Mouse (Mus musculus) WW6 (cell line): Measurements from ENCODE around the gene Bcl2l11.

Experiments used
- DNase-seq: peaks from one replicate; pipeline ENCODE4 v3.0.0-alpha.2; 2013; ENCODE audit warnings: low read depth, low spot score

The Bcl2l11 gene

GRCm38 (mm10) chr2:128111537-128111936, 14.3 kb upstream of the Bcl2l11 start:
- no peak for DNase-seq

GRCm38 (mm10) chr2:128114621-128115020, 11.2 kb upstream of the Bcl2l11 start:
- DNase-seq, result no peak

GRCm38 (mm10) chr2:128115579-128115978, 10.3 kb upstream of the Bcl2l11 start:
- DNase-seq, result no peak

- no peak for DNase-seq
Measured at GRCm38 (mm10) chr2:128117605-128118004, 8.2 kb upstream of the Bcl2l11 start.

- DNase-seq, result no peak
Measured at GRCm38 (mm10) chr2:128118971-128119370, 6.9 kb upstream of the Bcl2l11 start.

GRCm38 (mm10) chr2:128122491-128122890, 3.3 kb upstream of the Bcl2l11 start:
- no peak for DNase-seq

- no peak for DNase-seq
Measured at GRCm38 (mm10) chr2:128122891-128123771, 2.7 kb upstream of the Bcl2l11 start.

GRCm38 (mm10) chr2:128123921-128124683, 1.7 kb upstream of the Bcl2l11 start:
- no peak for DNase-seq

- DNase-seq, result no peak
Measured at GRCm38 (mm10) chr2:128124693-128125092, 1.1 kb upstream of the Bcl2l11 start.

- DNase-seq, result no peak
Measured at GRCm38 (mm10) chr2:128126591-128127051, 783 bp downstream of the Bcl2l11 start.

GRCm38 (mm10) chr2:128127121-128127671, 1.4 kb downstream of the Bcl2l11 start:
- DNase-seq, result no peak

- DNase-seq, result no peak
Measured at GRCm38 (mm10) chr2:128127691-128128292, 2.0 kb downstream of the Bcl2l11 start.

- DNase-seq, result no peak
Measured at GRCm38 (mm10) chr2:128128532-128128931, 2.7 kb downstream of the Bcl2l11 start.

- DNase-seq, result no peak
Measured at GRCm38 (mm10) chr2:128131503-128131902, 5.7 kb downstream of the Bcl2l11 start.

GRCm38 (mm10) chr2:128132635-128133034, 6.8 kb downstream of the Bcl2l11 start:
- no peak for DNase-seq

- DNase-seq, result no peak
Measured at GRCm38 (mm10) chr2:128133865-128134264, 8.0 kb downstream of the Bcl2l11 start.

GRCm38 (mm10) chr2:128134474-128134873, 8.6 kb downstream of the Bcl2l11 start:
- no peak for DNase-seq

GRCm38 (mm10) chr2:128134948-128135347, 9.1 kb downstream of the Bcl2l11 start:
- DNase-seq, result no peak

GRCm38 (mm10) chr2:128136769-128137433, 11.1 kb downstream of the Bcl2l11 start:
- no peak for DNase-seq

GRCm38 (mm10) chr2:128137480-128138276, 11.8 kb downstream of the Bcl2l11 start:
- no peak for DNase-seq
